In the genomic region with DNA sequence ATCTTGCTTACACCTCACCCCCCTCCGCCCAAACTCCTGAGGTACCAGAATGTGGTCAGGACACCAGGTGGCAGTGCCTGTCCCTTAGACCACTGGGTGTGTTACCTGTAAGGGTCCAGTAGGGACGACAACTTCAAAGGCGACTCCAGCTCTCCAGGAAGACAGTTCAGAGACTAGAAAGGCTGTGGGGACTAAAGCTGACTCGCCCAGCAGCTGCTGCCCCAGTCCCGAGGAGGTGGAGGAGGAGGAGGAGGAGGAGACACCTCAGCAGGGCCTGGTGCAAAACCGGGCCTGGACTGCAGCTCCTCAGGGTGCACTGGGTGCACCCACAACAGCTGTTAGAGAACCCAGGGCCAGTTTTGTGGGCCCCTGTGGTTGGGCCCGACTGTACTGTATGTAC, we compare ENCODE assay signal across 10 mouse cellular contexts. TPM values are rescaled to one million over a fixed set of nuclear protein-coding genes. Genes with fewer than 3 reads are reported as not detected.
A peak's percentile ranks its signal among the peaks of the same experiment; 100 is the strongest.
DNase-seq lines count a peak whose midpoint lies in the region; ATAC-seq lines count a peak whose summit lies in the region.
"Had no signal": no experiment of that assay in that cellular context is flagged by ENCODE, and none has a peak within 500 bp of the region (broad histone marks: within the 10 kb centered on the region; RNA-seq: fewer than 3 reads in every experiment).

Gene Sytl1, minus strand, starts transcription at position 232 of the 400 bp plus-strand sequence.

- no peak for DNase-seq in heart, adult 18-20 months
- DNase-seq in CD4-positive helper T cell, adult 2 months (ENCODE audit: low read depth, low spot score): peak; percentile 47
- DNase-seq in gonadal fat pad, adult 2 months (ENCODE audit: low read depth): no peak
- no peak for DNase-seq in left cerebral cortex, adult 8-10 months (ENCODE audit: low spot score in 2 of 2)
- DNase-seq in adrenal gland, postnatal 36 days: no peak
- DNase-seq: midbrain, embryonic 14.5 days had no signal

- peak within 1 kb of the TSS; percentile 27; the same call in 1 of the 2 replicates for H3K4me3 ChIP-seq in heart, embryonic 16.5 days (ENCODE audit: low read length)
- H3K4me3 ChIP-seq in midbrain, embryonic 16.5 days (ENCODE audit: low read depth, low read length): no peak within 1 kb of the TSS
- H3K4me3 ChIP-seq: forebrain, embryonic 13.5 days had no signal

- peaks cover 23% of the 10 kb centered on the region for H3K36me3 ChIP-seq in heart, embryonic 16.5 days (ENCODE audit: control insufficient read depth, insufficient read depth)
- peaks cover 40% of the 10 kb centered on the region for H3K36me3 ChIP-seq in midbrain, embryonic 16.5 days (ENCODE audit: control insufficient read depth, insufficient read depth, low read length)

- H3K27me3 ChIP-seq in heart, embryonic 16.5 days (ENCODE audit: control insufficient read depth, insufficient read depth, low read length): no peaks in the 10 kb centered on the region
- H3K27me3 ChIP-seq in midbrain, embryonic 16.5 days (ENCODE audit: control insufficient read depth, insufficient read depth, low read depth, low read length): no peaks in the 10 kb centered on the region
- H3K27me3 ChIP-seq: forebrain, embryonic 13.5 days had no signal

- no peak within 1 kb of the TSS; the same call in 1 of the 2 replicates for H3K27ac ChIP-seq in heart, embryonic 16.5 days (ENCODE audit: low read length)
- no peak within 1 kb of the TSS for H3K27ac ChIP-seq in midbrain, embryonic 16.5 days (ENCODE audit: low read length)
- H3K27ac ChIP-seq: forebrain, embryonic 13.5 days had no signal

- H3K9me3 ChIP-seq in heart, embryonic 16.5 days (replicated peaks; ENCODE audit: control insufficient read depth, low read length): no peaks in the 10 kb centered on the region
- H3K9me3 ChIP-seq in midbrain, embryonic 16.5 days (replicated peaks; ENCODE audit: control insufficient read depth, low read length, poor library complexity, severe bottlenecking): no peaks in the 10 kb centered on the region

- H3K9ac ChIP-seq in heart, embryonic 16.5 days (ENCODE audit: low read length): no peak within 1 kb of the TSS
- H3K9ac ChIP-seq in midbrain, embryonic 16.5 days (ENCODE audit: low read depth, low read length): no peak within 1 kb of the TSS
- H3K9ac ChIP-seq: forebrain, embryonic 13.5 days had no signal

- WGBS in heart, embryonic 16.5 days: 30% methylated on average over 7 of the region's 7 CpGs
- WGBS in midbrain, embryonic 16.5 days: 43% methylated on average over 7 of the region's 7 CpGs

- ATAC-seq in heart, embryonic 16.5 days (replicated peaks; ENCODE audit: extremely low read depth, insufficient read depth, low FRiP score): no peak
- ATAC-seq in megakaryocyte progenitor cell, adult 5-6 weeks (replicated peaks; ENCODE audit: poor library complexity): peak; percentile 67
- ATAC-seq in midbrain, embryonic 16.5 days: no peak
- ATAC-seq: forebrain, embryonic 13.5 days had no signal

- no peaks in the 10 kb centered on the region for H3K4me1 ChIP-seq in heart, embryonic 16.5 days (ENCODE audit: control insufficient read depth, insufficient read depth, low read length)
- H3K4me1 ChIP-seq in midbrain, embryonic 16.5 days (ENCODE audit: control insufficient read depth, insufficient read depth, low read length): no peaks in the 10 kb centered on the region
- H3K4me1 ChIP-seq: forebrain, embryonic 13.5 days had no signal

- peak within 1 kb of the TSS; percentile 25 for H3K4me2 ChIP-seq in heart, embryonic 16.5 days (ENCODE audit: low read depth, low read length)
- H3K4me2 ChIP-seq in midbrain, embryonic 16.5 days (ENCODE audit: low read length): no peak within 1 kb of the TSS
- H3K4me2 ChIP-seq: forebrain, embryonic 13.5 days had no signal

RNA-seq across cellular contexts. Expression of gene Sytl1, which starts in this region (rescaled TPM):
- 3.4 and 7.6 TPM in 2 replicates for polyA plus RNA-seq in heart, embryonic 16.5 days (2015; fragmentation: Nextera tagmentation; extraction: Ambion mirVana)
- total RNA-seq in heart, adult 18-20 months (2021): under 1 TPM; 0.22 to 0.72 TPM
- 15.2 and 15.6 TPM in 2 replicates for polyA plus RNA-seq in gonadal fat pad, adult 2 months (2012; rRNA removed)
- 1.9 and 2.0 TPM in 2 replicates for total RNA-seq in megakaryocyte progenitor cell, adult 5-6 weeks (2015)
- total RNA-seq in megakaryocyte progenitor cell, adult 5-6 weeks (2017): 3.9 and 5.2 TPM in 2 replicates
- 1 to 10 TPM; 3.4 to 5.3 (median 4.1) TPM for total RNA-seq in left cerebral cortex, adult 8-10 months (2022)
- 1 to 10 TPM; 1.4 to 1.5 TPM for total RNA-seq in adrenal gland, postnatal 36 days (2021)
- 0.16 and 0.25 TPM in 2 replicates for polyA plus RNA-seq in midbrain, embryonic 16.5 days (2015; fragmentation: Nextera tagmentation; extraction: Ambion mirVana)
